Mouse (Mus musculus) MEL (cell line): Measurements from ENCODE around the gene Gsap.

Source experiments
- ELF1 ChIP-seq: IDR thresholded peaks from 2 replicates; pipeline ENCODE4 v1.6.1; 2014; ENCODE audit warnings: low read depth, mild to moderate bottlenecking, inconsistent platforms, low read length, improper control_type of control experiment, moderate library complexity
- MAX ChIP-seq: IDR thresholded peaks from 2 replicates; pipeline ENCODE4 v1.6.1; 2011; ENCODE audit warnings: low read length, improper control_type of control experiment
- POLR2AphosphoS2 ChIP-seq: IDR thresholded peaks from 2 replicates; pipeline ENCODE4 v1.6.1; 2011; ENCODE audit warnings: low read length, improper control_type of control experiment

DNA sequence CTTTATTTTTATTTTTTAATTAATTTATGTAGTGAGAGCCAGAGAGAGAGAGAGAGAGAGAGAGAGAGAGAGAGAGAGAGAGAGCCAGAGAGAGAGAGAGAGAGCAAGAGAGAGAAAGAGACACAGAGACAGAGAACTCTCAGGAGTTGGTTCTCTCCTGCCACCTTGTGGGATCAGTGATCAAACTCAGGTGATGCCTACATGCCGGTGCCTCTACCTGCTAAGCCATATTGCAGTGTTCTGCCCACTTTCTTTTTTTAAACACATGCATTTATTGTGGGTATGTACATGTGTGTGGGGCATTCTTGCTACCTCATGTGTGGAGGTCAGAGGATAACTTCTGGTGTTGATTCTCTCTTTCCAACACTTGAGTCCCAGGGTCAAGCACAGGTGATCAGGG, 32.4 kb upstream of the Gsap start:
- no peak for TF ChIP-seq POLR2AphosphoS2
- TF ChIP-seq ELF1 = no peak
- TF ChIP-seq MAX = no peak
